Mouse (Mus musculus): Measurements from ENCODE around the gene Gpm6b. TPM values are rescaled to one million over a fixed set of nuclear protein-coding genes. Genes with fewer than 3 reads are reported as not detected.

Gene Gpm6b
- polyA plus RNA-seq, 1 experiment, result not detected

GRCm38 (mm10) chrX:166376681-166377328 is 138.1 kb downstream of the Gpm6b start:
- peaks cover 28% of the 10 kb centered on the region for H3K27me3 ChIP-seq (replicated peaks)
- peaks cover 24% of the 10 kb centered on the region for H3K4me1 ChIP-seq
- TF ChIP-seq FLI1 (IDR thresholded peaks at IDR 0.05; ENCODE audit: low read length) (no peak), GATA1 (IDR thresholded peaks at IDR 0.05; ENCODE audit: borderline replicate concordance, low read length) (no peak)
- H3K9me3 ChIP-seq, result no peaks in the 10 kb centered on the region
- H3K36me3 ChIP-seq (replicated peaks; ENCODE audit: low read length), result no peaks in the 10 kb centered on the region
- no peak overlapping the region for H3K4me3 ChIP-seq (replicated peaks)

DNA sequence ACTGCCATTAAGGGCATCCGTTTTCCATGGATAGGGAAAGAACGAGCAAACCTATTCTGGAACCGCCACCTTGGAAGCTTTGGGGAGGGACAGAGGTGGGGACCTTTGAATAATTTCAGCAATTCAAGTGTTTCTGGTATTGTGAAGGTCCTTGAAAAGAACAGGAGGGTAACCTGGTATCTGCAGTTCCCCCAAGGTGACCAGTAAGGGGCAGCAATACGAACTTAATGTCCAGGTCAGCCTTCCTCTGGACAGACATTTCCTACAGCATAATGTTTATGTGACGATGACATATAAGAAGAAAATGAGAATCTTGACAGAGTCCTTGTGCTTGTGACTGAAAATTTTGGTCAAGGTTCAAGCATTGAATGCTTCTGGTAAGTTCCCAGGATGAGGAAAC is 139.9 kb downstream of the Gpm6b start:
- H3K36me3 ChIP-seq (replicated peaks; ENCODE audit: low read length), result no peaks in the 10 kb centered on the region
- no peaks in the 10 kb centered on the region for H3K9me3 ChIP-seq
- no peak for TF ChIP-seq FLI1 (IDR thresholded peaks at IDR 0.05; ENCODE audit: low read length)
- no peak for TF ChIP-seq GATA1 (IDR thresholded peaks at IDR 0.05; ENCODE audit: borderline replicate concordance, low read length)
- H3K27me3 ChIP-seq (replicated peaks), result peaks cover 23% of the 10 kb centered on the region
- no peak overlapping the region for H3K4me3 ChIP-seq (replicated peaks)
- peaks cover 24% of the 10 kb centered on the region for H3K4me1 ChIP-seq

GRCm38 (mm10) chrX:166383606-166384005 is 144.9 kb downstream of the Gpm6b start:
- no peaks in the 10 kb centered on the region for H3K36me3 ChIP-seq (replicated peaks; ENCODE audit: low read length)
- H3K4me3 ChIP-seq (replicated peaks), result no peak overlapping the region
- TF ChIP-seq FLI1 (IDR thresholded peaks at IDR 0.05; ENCODE audit: low read length) (no peak), GATA1 (IDR thresholded peaks at IDR 0.05; ENCODE audit: borderline replicate concordance, low read length) (no peak)
- peaks cover 17% of the 10 kb centered on the region for H3K27me3 ChIP-seq (replicated peaks)
- peaks cover 6% of the 10 kb centered on the region for H3K4me1 ChIP-seq
- no peaks in the 10 kb centered on the region for H3K9me3 ChIP-seq

GRCm38 (mm10) chrX:166384935-166385334 is 146.2 kb downstream of the Gpm6b start:
- Histone ChIP-seq H3K27me3 (replicated peaks) (peaks cover 17% of the 10 kb centered on the region), H3K9me3 (no peaks in the 10 kb centered on the region), H3K4me1 (peaks cover 6% of the 10 kb centered on the region), H3K4me3 (replicated peaks) (no peak overlapping the region), H3K36me3 (replicated peaks; ENCODE audit: low read length) (peaks cover 3% of the 10 kb centered on the region)
- TF ChIP-seq FLI1 (IDR thresholded peaks at IDR 0.05; ENCODE audit: low read length) (no peak), GATA1 (IDR thresholded peaks at IDR 0.05; ENCODE audit: borderline replicate concordance, low read length) (no peak)

DNA sequence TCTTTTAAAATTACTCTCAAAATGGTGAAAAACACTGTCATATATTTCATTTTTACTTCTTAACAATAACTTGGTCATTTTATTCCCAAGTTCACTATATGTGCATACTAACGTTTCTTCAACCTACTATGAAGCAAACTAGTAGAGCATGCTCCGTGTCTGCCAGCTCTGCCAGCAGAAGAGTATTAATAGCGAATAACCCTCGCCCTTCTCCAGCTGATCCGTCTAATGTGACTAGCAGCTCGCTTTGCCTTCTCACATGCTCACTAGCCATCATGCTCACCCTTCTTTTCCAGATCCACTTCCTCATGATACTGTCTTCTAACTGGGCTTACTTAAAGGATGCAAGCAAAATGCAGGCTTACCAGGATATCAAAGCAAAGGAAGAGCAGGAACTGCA is 147.9 kb downstream of the Gpm6b start:
- H3K36me3 ChIP-seq (replicated peaks; ENCODE audit: low read length), result peaks cover 19% of the 10 kb centered on the region
- H3K4me3 ChIP-seq (replicated peaks), result no peak overlapping the region
- TF ChIP-seq GATA1 (IDR thresholded peaks at IDR 0.05; ENCODE audit: borderline replicate concordance, low read length) (no peak), FLI1 (IDR thresholded peaks at IDR 0.05; ENCODE audit: low read length) (no peak)
- H3K4me1 ChIP-seq, result peaks cover 6% of the 10 kb centered on the region
- peaks cover 16% of the 10 kb centered on the region for H3K27me3 ChIP-seq (replicated peaks)
- no peaks in the 10 kb centered on the region for H3K9me3 ChIP-seq

DNA sequence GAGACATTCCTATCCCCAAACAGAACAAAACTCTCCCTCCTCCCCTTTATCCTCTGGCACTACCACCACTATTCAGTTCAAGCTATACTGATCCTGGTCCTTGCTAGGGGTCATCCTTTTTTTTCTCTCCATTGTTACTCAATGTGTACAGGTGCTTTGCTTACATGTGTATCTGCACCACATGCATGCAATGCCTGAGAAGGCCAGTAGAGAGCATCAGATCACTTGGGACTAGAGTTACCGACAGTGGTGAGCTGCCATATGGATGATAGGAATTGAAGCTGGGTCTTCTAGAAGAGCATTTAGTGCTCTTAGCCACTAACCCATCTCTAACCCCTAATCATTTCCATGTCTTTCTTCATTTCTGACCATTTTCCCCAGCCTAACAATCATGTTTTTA is 155.0 kb downstream of the Gpm6b start:
- Histone ChIP-seq H3K9me3 (0 out of 2 replicates have a peak, but pooled peaks cover 3% of the 10 kb centered on the region), H3K4me1 (no peaks in the 10 kb centered on the region), H3K36me3 (replicated peaks; ENCODE audit: low read length) (peaks cover 56% of the 10 kb centered on the region), H3K27me3 (replicated peaks) (peaks cover 2% of the 10 kb centered on the region), H3K4me3 (replicated peaks) (no peak overlapping the region)
- TF ChIP-seq FLI1 (IDR thresholded peaks at IDR 0.05; ENCODE audit: low read length), result no peak
- no peak for TF ChIP-seq GATA1 (IDR thresholded peaks at IDR 0.05; ENCODE audit: borderline replicate concordance, low read length)

- no peaks in the 10 kb centered on the region for H3K9me3 ChIP-seq
- peaks cover 91% of the 10 kb centered on the region for H3K36me3 ChIP-seq (replicated peaks; ENCODE audit: low read length)
- H3K27me3 ChIP-seq (replicated peaks), result peaks cover 8% of the 10 kb centered on the region
- TF ChIP-seq FLI1 (IDR thresholded peaks at IDR 0.05; ENCODE audit: low read length), result no peak
- TF ChIP-seq GATA1 (IDR thresholded peaks at IDR 0.05; ENCODE audit: borderline replicate concordance, low read length), result no peak
- no peak overlapping the region for H3K4me3 ChIP-seq (replicated peaks)
- 0 out of 2 replicates have a peak, but pooled peaks cover 3% of the 10 kb centered on the region for H3K4me1 ChIP-seq
Measured at GRCm38 (mm10) chrX:166407865-166408264, 169.2 kb downstream of the Gpm6b start.

GRCm38 (mm10) chrX:166416196-166416595 is 177.5 kb downstream of the Gpm6b start:
- H3K27me3 ChIP-seq (replicated peaks), result no peaks in the 10 kb centered on the region
- no peak for TF ChIP-seq FLI1 (IDR thresholded peaks at IDR 0.05; ENCODE audit: low read length)
- TF ChIP-seq GATA1 (IDR thresholded peaks at IDR 0.05; ENCODE audit: borderline replicate concordance, low read length), result no peak

DNA sequence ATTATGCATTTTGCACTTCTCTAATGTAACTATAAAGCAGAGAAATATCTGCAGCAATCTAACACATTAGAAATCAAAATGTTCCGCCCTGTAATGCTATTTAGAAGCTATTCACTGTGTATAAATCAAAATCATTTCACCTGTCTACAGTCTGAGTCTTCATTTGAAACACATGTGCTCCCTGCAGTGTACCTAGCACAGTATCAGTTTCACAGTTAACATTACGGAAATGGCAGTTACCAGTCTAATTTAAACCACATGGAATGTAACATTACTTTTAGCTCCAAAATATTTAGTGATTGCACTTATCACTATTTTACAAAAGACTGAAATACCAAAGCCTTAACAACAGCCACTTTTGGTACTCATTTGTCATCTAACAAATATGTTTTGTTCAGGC is 196.1 kb downstream of the Gpm6b start:
- H3K27me3 ChIP-seq (replicated peaks), result peaks cover 3% of the 10 kb centered on the region
- H3K4me3 ChIP-seq (replicated peaks), result no peak overlapping the region
- peaks cover 68% of the 10 kb centered on the region for H3K36me3 ChIP-seq (replicated peaks; ENCODE audit: low read length)
- H3K9me3 ChIP-seq, result peaks cover 4% of the 10 kb centered on the region
- peaks cover 15% of the 10 kb centered on the region; the same call in 1 of the 2 replicates for H3K4me1 ChIP-seq
- TF ChIP-seq FLI1 (IDR thresholded peaks at IDR 0.05; ENCODE audit: low read length) (no peak), GATA1 (IDR thresholded peaks at IDR 0.05; ENCODE audit: borderline replicate concordance, low read length) (no peak)

More at GRCm38 (mm10) chrX:166416196-166416595, 177.5 kb downstream of the Gpm6b start:
- Histone ChIP-seq H3K4me3 (replicated peaks) (no peak overlapping the region), H3K36me3 (replicated peaks; ENCODE audit: low read length) (peaks cover 33% of the 10 kb centered on the region), H3K4me1 (no peaks in the 10 kb centered on the region), H3K9me3 (no peaks in the 10 kb centered on the region)

Other genes starting within 250 kb of the Gpm6b start
- gene Gemin8, start 68.5 kb upstream of the Gpm6b start, polyA plus RNA-seq (2012; ENCODE audit: insufficient read depth, low replicate concordance), result 4.3 TPM in 1 of 2 replicates, not detected in the other
- gene Trappc2, start 201.7 kb downstream of the Gpm6b start, polyA plus RNA-seq (2012; ENCODE audit: insufficient read depth, low replicate concordance), result 2.3 TPM in 1 of 2 replicates, not detected in the other
- 1.1 and 1.6 TPM in 2 replicates for gene Ofd1, start 201.8 kb downstream of the Gpm6b start, polyA plus RNA-seq (2012; ENCODE audit: insufficient read depth, low replicate concordance)
- gene Rab9, start 241.0 kb downstream of the Gpm6b start, polyA plus RNA-seq (2012; ENCODE audit: insufficient read depth, low replicate concordance), result 5.3 TPM in 1 of 2 replicates, not detected in the other